Comparison of ENCODE assay signal across 8 mouse cellular contexts in genomic region chr12:108494011-108494541, GRCm38 (mm10).
A peak's percentile ranks its signal among the peaks of the same experiment; 100 is the strongest.
DNase-seq lines count a peak whose midpoint lies in the region; ATAC-seq and TF ChIP-seq lines count a peak whose summit lies in the region.

No protein-coding gene starts in this region.

- no peak for TF ChIP-seq POLR2A in kidney, adult 2 months (IDR thresholded peaks at IDR 0.05; ENCODE audit: low read depth, low read length)

- peak; percentile 48 for DNase-seq in right cerebral cortex, adult 18-20 months
- DNase-seq in right cerebral cortex, postnatal 25 days, result no peak
- peak; percentile 58 to 74 for DNase-seq in cerebellum, adult 18-20 months
- DNase-seq in frontal cortex, postnatal 36 days (ENCODE audit: low spot score in 2 of 2), result peak; percentile 43 to 69
- peak; percentile 80 for DNase-seq in kidney, adult 2 months
- DNase-seq in ovary, postnatal 36 days (ENCODE audit: low spot score), result no peak

- no peaks in the 10 kb centered on the region for H3K9me3 ChIP-seq in limb, embryonic 15.5 days
- no peaks in the 10 kb centered on the region for H3K9me3 ChIP-seq in neural tube, embryonic 15.5 days (replicated peaks)

- no peaks in the 10 kb centered on the region for H3K27me3 ChIP-seq in kidney, adult 2 months (replicated peaks; ENCODE audit: control insufficient read depth, insufficient read depth, low read length)
- no peaks in the 10 kb centered on the region for H3K27me3 ChIP-seq in limb, embryonic 15.5 days
- H3K27me3 ChIP-seq in neural tube, embryonic 15.5 days (replicated peaks), result no peaks in the 10 kb centered on the region

- no peaks in the 10 kb centered on the region for H3K36me3 ChIP-seq in kidney, adult 2 months (ENCODE audit: control insufficient read depth, insufficient read depth, low read length)
- no peaks in the 10 kb centered on the region for H3K36me3 ChIP-seq in limb, embryonic 15.5 days
- no peaks in the 10 kb centered on the region for H3K36me3 ChIP-seq in neural tube, embryonic 15.5 days

- peak overlapping the region; percentile 4; the same call in 1 of the 2 replicates for H3K27ac ChIP-seq in kidney, adult 2 months (ENCODE audit: insufficient read depth, low read depth, low read length)
- no peak overlapping the region for H3K27ac ChIP-seq in limb, embryonic 15.5 days
- no peak overlapping the region; the same call in 1 of the 2 replicates for H3K27ac ChIP-seq in neural tube, embryonic 15.5 days (replicated peaks)

- ATAC-seq in limb, embryonic 15.5 days (ENCODE audit: insufficient number of reproducible peaks, low FRiP score, low TSS enrichment, low read depth), result peak; percentile 15; the same call in 1 of the 2 replicates
- ATAC-seq in neural tube, embryonic 15.5 days (ENCODE audit: low FRiP score), result peak; percentile 37; the same call in 1 of the 2 replicates

- H3K9ac ChIP-seq in limb, embryonic 15.5 days, result no peak overlapping the region
- no peak overlapping the region for H3K9ac ChIP-seq in neural tube, embryonic 15.5 days (replicated peaks)

- 14% methylated on average over 4 of the region's 4 CpGs for WGBS in kidney, adult 2 months
- 12% methylated on average over 4 of the region's 4 CpGs for WGBS in limb, embryonic 15.5 days
- 23% methylated on average over 4 of the region's 4 CpGs for WGBS in neural tube, embryonic 15.5 days

- no peaks in the 10 kb centered on the region for H3K4me1 ChIP-seq in kidney, adult 2 months (ENCODE audit: control insufficient read depth, insufficient read depth, low read length)
- peaks cover 30% of the 10 kb centered on the region for H3K4me1 ChIP-seq in limb, embryonic 15.5 days
- peaks cover 15% of the 10 kb centered on the region for H3K4me1 ChIP-seq in neural tube, embryonic 15.5 days

- TF ChIP-seq CTCF in kidney, adult 2 months (conservative IDR thresholded peaks at IDR 0.05; ENCODE audit: insufficient read depth, insufficient read length, low read depth, low read length), result peak; percentile 43

- no peak overlapping the region for H3K4me2 ChIP-seq in limb, embryonic 15.5 days
- H3K4me2 ChIP-seq in neural tube, embryonic 15.5 days, result no peak overlapping the region

- H3K4me3 ChIP-seq in kidney, adult 2 months (ENCODE audit: insufficient read depth, low read depth, low read length), result no peak overlapping the region
- H3K4me3 ChIP-seq in limb, embryonic 15.5 days, result no peak overlapping the region
- H3K4me3 ChIP-seq in neural tube, embryonic 15.5 days (replicated peaks), result no peak overlapping the region

Comparison
In these comparisons a context has a peak if more than half of its experiments do, and no peak if none do; other contexts are left out.
1. DNase-seq: peak in right cerebral cortex, adult 18-20 months (single experiment), cerebellum, adult 18-20 months (2 of 2), frontal cortex, postnatal 36 days (2 of 2) and kidney, adult 2 months (single experiment); none in right cerebral cortex, postnatal 25 days (single experiment) and ovary, postnatal 36 days (single experiment).